Mouse (Mus musculus) spleen, adult 2 months (tissue): ENCODE measurements at regions not wholly inside any gene's neighbourhood (a gene's known extent, or its start where the extent isn't known, plus 50 kb on each side); places are given as distances from the start of the nearest gene placed in this dataset.

Source experiments
- CTCF ChIP-seq: fragments of 200-500 bp; IDR thresholded peaks from 2 replicates; pipeline ENCODE4 v1.5.1; 2011; ENCODE audit warnings: mild to moderate bottlenecking, inconsistent platforms; ENCODE audit not compliant: insufficient read depth, insufficient read length, insufficient replicate concordance; ENCODE audit errors: extremely low read depth
- POLR2A ChIP-seq: fragments of 200-500 bp; IDR thresholded peaks from 2 replicates; pipeline ENCODE4 v1.6.1; 2011; ENCODE audit warnings: low read depth, low read length, inconsistent platforms

- TF ChIP-seq CTCF = no peak
- TF ChIP-seq POLR2A = no peak
Observed at GRCm38 (mm10) chr6:84365914-84366313, 227.8 kb downstream of the Cyp26b1 start.
